Mouse (Mus musculus) cortical plate, adult 2 months (tissue): ENCODE results near the gene Slco1a5.

Experiments
- CTCF ChIP-seq: fragments of 200-500 bp; IDR thresholded peaks from 2 replicates; pipeline ENCODE4 v1.5.1; 2011; ENCODE audit warnings: mild to moderate bottlenecking, control low read depth, low read length; ENCODE audit not compliant: insufficient read depth; ENCODE audit errors: extremely low read depth
- POLR2A ChIP-seq: fragments of 200-500 bp; IDR thresholded peaks from 2 replicates; pipeline ENCODE4 v1.6.1; 2011; ENCODE audit warnings: mild to moderate bottlenecking, low read length, control low read depth; ENCODE audit not compliant: insufficient read depth; ENCODE audit errors: extremely low read depth

DNA sequence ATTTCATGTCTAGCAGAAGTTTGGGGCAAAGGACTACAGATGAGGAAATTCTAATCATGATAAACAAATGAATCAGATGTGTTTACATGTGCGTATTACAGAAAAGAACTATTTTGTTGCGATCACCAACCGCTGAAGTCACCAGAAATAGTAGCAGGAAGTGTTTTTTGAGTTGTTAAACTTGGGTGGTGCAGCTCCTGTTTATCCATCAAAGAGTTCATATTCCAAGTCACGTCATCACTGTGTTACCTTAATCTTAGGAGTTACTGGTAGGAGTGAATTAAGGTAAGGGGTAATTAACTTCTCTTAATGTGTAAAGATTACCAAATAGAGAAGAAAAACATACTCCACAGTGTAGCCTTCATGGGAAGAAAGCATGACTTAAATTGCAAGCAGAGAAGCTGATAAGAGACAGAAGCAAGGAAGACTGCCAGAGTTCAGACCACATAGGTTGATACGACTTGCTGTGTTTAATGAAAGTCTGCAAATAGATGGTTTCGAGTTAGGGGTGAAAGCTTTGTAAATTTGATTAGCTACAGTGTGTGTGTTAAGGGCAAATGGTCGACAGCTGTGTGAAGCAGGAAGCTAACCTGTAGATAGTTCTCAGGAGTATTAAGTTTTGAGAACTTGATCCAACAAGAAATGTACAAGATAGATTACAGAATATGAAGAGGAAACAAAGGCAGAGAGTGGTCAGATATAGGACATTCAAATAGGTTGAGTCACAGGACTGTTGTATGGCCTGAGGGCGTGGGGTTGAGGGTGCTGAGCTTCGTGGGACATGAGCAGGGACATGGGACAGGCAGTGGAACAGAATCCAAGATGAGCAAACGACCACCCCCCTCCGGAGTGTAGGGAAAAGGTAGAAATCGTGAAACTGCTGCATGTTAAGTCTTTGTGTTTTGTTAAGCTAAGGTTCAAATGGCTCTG is 23.7 kb upstream of the Slco1a5 start:
- no peak for TF ChIP-seq CTCF
- no peak for TF ChIP-seq POLR2A
